Mouse (Mus musculus) hindbrain, postnatal 0 days (tissue): Measurements from ENCODE around the gene Pnmal1. TPM values are rescaled to one million over a fixed set of nuclear protein-coding genes. Genes with fewer than 3 reads are reported as not detected.

Source experiments
- ATAC-seq: fragments of 200-750 bp; cut with Nextera tagmentation; 2 replicates; pipeline ENCODE4 v1.8.0; 2017; ENCODE audit warnings: mild to moderate bottlenecking, moderate TSS enrichment, moderate library complexity
- DNase-seq: peaks from one replicate; pipeline ENCODE4 v3.0.0-alpha.2; 2015; ENCODE audit warnings: low spot score
- H3K27ac ChIP-seq: fragments of 300-500 bp; sonication (generic); 2 replicates; pipeline ENCODE4 v1.5.1; 2014; ENCODE audit warnings: mild to moderate bottlenecking
- H3K27me3 ChIP-seq: fragments of 300-500 bp; sonication (generic); 2 replicates; pipeline ENCODE4 v1.6.1; 2014; ENCODE audit warnings: low read length, mixed read lengths; ENCODE audit not compliant: insufficient read depth
- H3K36me3 ChIP-seq: fragments of 300-500 bp; sonication (generic); 2 replicates; pipeline ENCODE4 v1.6.1; 2014; ENCODE audit warnings: low read length, mixed read lengths; ENCODE audit not compliant: insufficient read depth
- H3K4me1 ChIP-seq: fragments of 300-500 bp; sonication (generic); 2 replicates; pipeline ENCODE4 v1.6.1; 2014; ENCODE audit warnings: antibody characterized with exemption, low read length, mixed read lengths; ENCODE audit not compliant: insufficient read depth
- H3K4me2 ChIP-seq: fragments of 300-500 bp; sonication (generic); 2 replicates; pipeline ENCODE4 v1.6.1; 2014; ENCODE audit warnings: low read depth, mild to moderate bottlenecking, low read length, moderate library complexity, mixed read lengths
- H3K4me3 ChIP-seq: fragments of 300-500 bp; sonication (generic); 2 replicates; pipeline ENCODE4 v1.5.1; 2014; ENCODE audit warnings: low read length
- H3K9ac ChIP-seq: fragments of 300-500 bp; sonication (generic); replicated peaks from 2 replicates; pipeline ENCODE4 v1.6.1; 2014; ENCODE audit warnings: mild to moderate bottlenecking, low read length, moderate library complexity, mixed read lengths
- H3K9me3 ChIP-seq: fragments of 300-500 bp; sonication (generic); 2 replicates; pipeline ENCODE4 v1.6.1; 2016; ENCODE audit warnings: low read length, mixed read lengths
- CTCF ChIP-seq: IDR thresholded peaks from 2 replicates; pipeline ENCODE4 v1.5.1; 2016; ENCODE audit warnings: antibody characterized with exemption, control low read depth, low read depth
- WGBS: fragments of 180-500 bp; shearing (Covaris S2); extraction: QIAGEN DNeasy Blood & Tissue Kit; methylation state at CpG from one replicate; pipeline ENCODE4 v1.1.7; 2014; 5-methylcytosine and 5-hydroxymethylcytosine counted together
- polyA plus RNA-seq: library from polyadenylated mRNA; unstranded; fragments of >200 nt; fragmentation: Nextera tagmentation; extraction: Ambion mirVana; gene quantifications from 2 replicates; pipeline ENCODE4 v1.2.1, GENCODE M21; 2015
- total RNA-seq: library from RNA; depleted of rRNA; stranded (reverse); fragments of >200 nt; gene quantifications from 2 replicates; pipeline ENCODE4 v1.2.3, GENCODE M21; 2014

Pnmal1 gene
- total and polyA plus RNA-seq, 2 experiments from 2014 or later: 24.3 to 40.9 TPM

GRCm38 (mm10) chr7:16924037-16924834, 35.2 kb upstream of the Pnmal1 start, which contains the start of gene Calm3:
TSS of gene Calm3 (minus strand) at chr7:16924114.
- Histone ChIP-seq H3K4me3 (peak within 1 kb of the TSS; percentile 82), H3K36me3 (0 out of 2 replicates have a peak, but pooled peaks cover 3% of the 10 kb centered on the region), H3K27me3 (no peaks in the 10 kb centered on the region), H3K4me1 (peaks cover 22% of the 10 kb centered on the region), H3K4me2 (peak within 1 kb of the TSS; percentile 94), H3K9ac (peak within 1 kb of the TSS; percentile 99), H3K9me3 (no peaks in the 10 kb centered on the region), H3K27ac (peak within 1 kb of the TSS; percentile 99)
- DNase-seq (peak; percentile 100), ATAC-seq (peak; percentile 93)
- WGBS: 2% methylated on average over 62 of the region's 64 CpGs
- peak; percentile 50 for TF ChIP-seq CTCF

- Histone ChIP-seq H3K27ac (no peak overlapping the region), H3K4me2 (no peak overlapping the region), H3K4me3 (no peak overlapping the region), H3K36me3 (no peaks in the 10 kb centered on the region), H3K9ac (no peak overlapping the region), H3K27me3 (no peaks in the 10 kb centered on the region), H3K4me1 (peaks cover 6% of the 10 kb centered on the region; the same call in 1 of the 2 replicates), H3K9me3 (no peaks in the 10 kb centered on the region)
- no peak for ATAC-seq
- 29% methylated on average over 2 of the region's 2 CpGs for WGBS
- TF ChIP-seq CTCF: 0 out of 2 replicates have a peak, but pooled peaks have one; percentile 7
- no peak for DNase-seq
These were observed 31.1 kb upstream of the Pnmal1 start for GRCm38 (mm10) chr7:16928341-16928740.

GRCm38 (mm10) chr7:16930850-16931249, 28.6 kb upstream of the Pnmal1 start:
- ATAC-seq: no peak
- Histone ChIP-seq H3K4me1 (peaks cover 6% of the 10 kb centered on the region; the same call in 1 of the 2 replicates), H3K27ac (no peak overlapping the region), H3K4me3 (no peak overlapping the region), H3K36me3 (no peaks in the 10 kb centered on the region), H3K27me3 (no peaks in the 10 kb centered on the region), H3K4me2 (no peak overlapping the region), H3K9me3 (no peaks in the 10 kb centered on the region), H3K9ac (no peak overlapping the region)
- 3% methylated on average over 1 of the region's 1 CpGs for WGBS
- DNase-seq: peak; percentile 88
- peak; percentile 87 for TF ChIP-seq CTCF

GRCm38 (mm10) chr7:16931968-16932627, 27.4 kb upstream of the Pnmal1 start:
- H3K27me3 ChIP-seq: no peaks in the 10 kb centered on the region
- WGBS: 14% methylated on average over 14 of the region's 14 CpGs
- no peaks in the 10 kb centered on the region for H3K36me3 ChIP-seq
- H3K9ac ChIP-seq: no peak overlapping the region
- DNase-seq (peak; percentile 94), ATAC-seq (peak; percentile 74)
- peak; percentile 94 for TF ChIP-seq CTCF
- H3K4me2 ChIP-seq: no peak overlapping the region
- peak overlapping the region; percentile 46; the same call in 1 of the 2 replicates for H3K27ac ChIP-seq
- peaks cover 6% of the 10 kb centered on the region; the same call in 1 of the 2 replicates for H3K4me1 ChIP-seq
- no peak overlapping the region for H3K4me3 ChIP-seq
- H3K9me3 ChIP-seq: no peaks in the 10 kb centered on the region

- H3K27me3 ChIP-seq: no peaks in the 10 kb centered on the region
- 20% methylated on average over 14 of the region's 14 CpGs for WGBS
- H3K27ac ChIP-seq: peak overlapping the region; percentile 46
- peak overlapping the region; percentile 27 for H3K4me2 ChIP-seq
- peak; percentile 87 for TF ChIP-seq CTCF
- H3K4me3 ChIP-seq: no peak overlapping the region
- no peak overlapping the region for H3K9ac ChIP-seq
- peaks cover 6% of the 10 kb centered on the region; the same call in 1 of the 2 replicates for H3K4me1 ChIP-seq
- H3K9me3 ChIP-seq: no peaks in the 10 kb centered on the region
- DNase-seq (peak; percentile 88), ATAC-seq (peak; percentile 73)
- no peaks in the 10 kb centered on the region for H3K36me3 ChIP-seq
These were observed 26.5 kb upstream of the Pnmal1 start for GRCm38 (mm10) chr7:16932704-16933577.

- WGBS: 46% methylated on average over 4 of the region's 4 CpGs
- TF ChIP-seq CTCF: peak; percentile 57
These were observed 22.2 kb upstream of the Pnmal1 start for GRCm38 (mm10) chr7:16937312-16937711.

More at GRCm38 (mm10) chr7:16937312-16937711, 22.2 kb upstream of the Pnmal1 start:
- Histone ChIP-seq H3K4me2 (no peak overlapping the region), H3K36me3 (no peaks in the 10 kb centered on the region), H3K4me1 (peaks cover 14% of the 10 kb centered on the region), H3K27me3 (no peaks in the 10 kb centered on the region), H3K4me3 (no peak overlapping the region), H3K9me3 (no peaks in the 10 kb centered on the region), H3K9ac (no peak overlapping the region), H3K27ac (no peak overlapping the region)
- DNase-seq (no peak), ATAC-seq (no peak)
